Mouse (Mus musculus) stomach, postnatal 0 days (tissue): ENCODE measurements around the gene 6430571L13Rik. TPM values are rescaled to one million over a fixed set of nuclear protein-coding genes. Genes with fewer than 3 reads are reported as not detected.

Experiments used
- ATAC-seq: fragments of 200-750 bp; cut with Nextera tagmentation; 2 replicates; pipeline ENCODE4 v1.8.0; 2017; ENCODE audit not compliant: low FRiP score, low TSS enrichment
- DNase-seq: peaks from one replicate; pipeline ENCODE4 v3.0.0-alpha.2; 2016; ENCODE audit warnings: low spot score
- H3K27ac ChIP-seq: fragments of 300-500 bp; sonication (generic); replicated peaks from 2 replicates; pipeline ENCODE4 v1.5.1; 2014; ENCODE audit warnings: mild to moderate bottlenecking, control low read depth
- H3K27me3 ChIP-seq: fragments of 300-500 bp; sonication (generic); 2 replicates; pipeline ENCODE4 v1.6.1; 2014; ENCODE audit warnings: low read length; ENCODE audit not compliant: control insufficient read depth, insufficient read depth
- H3K36me3 ChIP-seq: fragments of 300-500 bp; sonication (generic); 2 replicates; pipeline ENCODE4 v1.6.1; 2014; ENCODE audit warnings: low read length, mixed read lengths; ENCODE audit not compliant: control insufficient read depth, insufficient read depth
- H3K4me1 ChIP-seq: fragments of 300-500 bp; sonication (generic); replicated peaks from 2 replicates; pipeline ENCODE4 v1.6.1; 2014; ENCODE audit warnings: antibody characterized with exemption; ENCODE audit not compliant: control insufficient read depth, insufficient read depth
- H3K4me2 ChIP-seq: fragments of 300-500 bp; sonication (generic); replicated peaks from 2 replicates; pipeline ENCODE4 v1.6.1; 2014; ENCODE audit warnings: low read depth, mild to moderate bottlenecking, control low read depth, moderate library complexity
- H3K4me3 ChIP-seq: fragments of 300-500 bp; sonication (generic); 2 replicates; pipeline ENCODE4 v1.5.1; 2014; ENCODE audit warnings: low read depth, low read length, control low read depth
- H3K9ac ChIP-seq: fragments of 300-500 bp; sonication (generic); 2 replicates; pipeline ENCODE4 v1.6.1; 2014; ENCODE audit warnings: mild to moderate bottlenecking, low read length, control low read depth, mixed read lengths
- H3K9me3 ChIP-seq: fragments of 300-500 bp; sonication (generic); 2 replicates; pipeline ENCODE4 v1.6.1; 2016; ENCODE audit warnings: low read length; ENCODE audit not compliant: control insufficient read depth
- CTCF ChIP-seq: IDR thresholded peaks from 2 replicates; pipeline ENCODE4 v1.5.1; 2016; ENCODE audit warnings: antibody characterized with exemption, low read depth, mild to moderate bottlenecking, moderate library complexity
- EP300 ChIP-seq: optimal IDR thresholded peaks from 2 replicates; pipeline ENCODE3; 2016; ENCODE audit warnings: antibody characterized with exemption
- WGBS: fragments of 180-500 bp; shearing (Covaris S2); extraction: QIAGEN DNeasy Blood & Tissue Kit; methylation state at CpG from one replicate; pipeline ENCODE4 v1.1.7; 2014; 5-methylcytosine and 5-hydroxymethylcytosine counted together
- polyA plus RNA-seq: library from polyadenylated mRNA; unstranded; fragments of >200 nt; fragmentation: Nextera tagmentation; extraction: Ambion mirVana; gene quantifications from 2 replicates; pipeline ENCODE4 v1.2.1, GENCODE M21; 2015

The 6430571L13Rik gene
- polyA plus RNA-seq, 1 experiment from 2014 or later: 0.73 TPM

DNA sequence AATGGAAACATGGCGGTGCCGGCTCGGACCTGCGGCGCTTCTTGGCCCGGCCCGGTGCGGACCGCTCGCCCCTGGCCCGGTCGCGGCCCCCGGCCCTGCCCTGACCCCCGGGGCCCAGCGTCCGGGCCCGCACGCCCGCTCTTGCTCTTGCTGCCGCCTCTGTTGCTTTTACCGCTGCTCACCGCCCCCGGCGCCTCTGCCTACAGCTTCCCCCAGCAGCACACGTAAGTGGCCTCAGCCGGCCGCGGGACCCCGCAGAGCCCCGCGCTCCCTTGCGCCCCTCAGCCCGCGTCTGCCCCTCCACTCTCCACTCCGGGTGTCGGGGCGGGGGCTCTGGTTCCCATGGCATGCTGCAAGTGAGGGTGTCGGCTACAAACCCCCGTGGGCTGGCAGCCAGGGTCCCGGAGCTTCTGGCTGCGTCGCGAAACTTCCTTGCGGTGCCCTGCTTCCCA, 59.7 kb downstream of the 6430571L13Rik start:
- WGBS: 2% methylated on average over 37 of the region's 45 CpGs
- peak overlapping the region; percentile 99 for H3K4me2 ChIP-seq
- peak overlapping the region; percentile 56 for H3K4me3 ChIP-seq
- DNase-seq (peak; percentile 17), ATAC-seq (0 out of 2 replicates have a peak, but pooled peaks have one; percentile 8)
- no peaks in the 10 kb centered on the region for H3K9me3 ChIP-seq
- H3K27ac ChIP-seq: no peak overlapping the region
- no peak for TF ChIP-seq EP300
- no peak for TF ChIP-seq CTCF
- 0 out of 2 replicates have a peak, but pooled peaks cover 3% of the 10 kb centered on the region for H3K4me1 ChIP-seq
- H3K9ac ChIP-seq: peak overlapping the region; percentile 43; the same call in 1 of the 2 replicates
- no peaks in the 10 kb centered on the region for H3K36me3 ChIP-seq
- H3K27me3 ChIP-seq: peaks cover 10% of the 10 kb centered on the region; the same call in 1 of the 2 replicates

DNA sequence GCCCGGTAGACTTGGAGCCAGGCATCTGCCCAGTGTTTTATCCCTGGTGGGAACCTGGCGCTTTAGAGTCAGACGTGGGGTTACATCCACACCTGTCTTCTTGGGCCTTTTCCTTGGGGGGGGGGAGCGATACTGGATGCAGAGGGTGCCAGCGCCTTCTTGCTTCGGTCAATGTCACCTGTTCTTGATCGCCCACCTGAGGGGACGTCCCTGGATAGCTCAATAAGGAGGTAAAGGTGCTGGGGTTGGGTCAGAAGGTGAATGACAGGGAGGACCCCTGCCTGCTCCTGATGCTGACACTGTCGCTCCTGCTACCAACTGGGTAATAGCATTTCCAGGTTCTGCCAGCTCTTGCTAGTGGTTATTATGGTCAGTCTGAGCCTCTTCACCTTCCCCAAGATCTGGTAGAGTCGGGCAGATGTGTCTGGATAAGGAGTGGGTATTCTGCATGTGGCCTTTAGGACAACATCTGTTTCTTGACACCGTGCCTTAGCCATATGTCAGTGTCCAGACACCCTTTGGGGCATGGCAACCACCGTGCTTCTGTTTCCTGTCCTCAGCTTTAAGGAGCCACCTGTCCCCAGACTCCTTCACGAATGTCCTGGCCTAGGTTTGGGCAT, 60.4 kb downstream of the 6430571L13Rik start:
- H3K9me3 ChIP-seq: no peaks in the 10 kb centered on the region
- DNase-seq (no peak), ATAC-seq (no peak)
- H3K36me3 ChIP-seq: no peaks in the 10 kb centered on the region
- whole genome bisulfite sequencing: 14% methylated on average over 13 of the region's 13 CpGs
- 0 out of 2 replicates have a peak, but pooled peaks cover 3% of the 10 kb centered on the region for H3K4me1 ChIP-seq
- no peak overlapping the region for H3K27ac ChIP-seq
- peak overlapping the region; percentile 56 for H3K4me3 ChIP-seq
- H3K27me3 ChIP-seq: peaks cover 10% of the 10 kb centered on the region; the same call in 1 of the 2 replicates
- H3K9ac ChIP-seq: no peak overlapping the region
- TF ChIP-seq CTCF (no peak), EP300 (no peak)
- peak overlapping the region; percentile 99 for H3K4me2 ChIP-seq

Other genes starting within 250 kb of the 6430571L13Rik start
- gene Dock3, start 108.7 kb upstream of the 6430571L13Rik start, polyA plus RNA-seq: 0.93 and 1.9 TPM in 2 replicates
- gene Mapkapk3, start 50.7 kb upstream of the 6430571L13Rik start, polyA plus RNA-seq: 32.0 and 37.4 TPM in 2 replicates
- 30.8 and 32.2 TPM in 2 replicates for gene Cish, start 44.6 kb upstream of the 6430571L13Rik start, polyA plus RNA-seq
- gene Hemk1, start 2.3 kb upstream of the 6430571L13Rik start, polyA plus RNA-seq: 5.3 and 6.7 TPM in 2 replicates
- 0.15 and 0.16 TPM in 2 replicates for gene Cacna2d2, start 59.0 kb downstream of the 6430571L13Rik start, polyA plus RNA-seq
- 41.9 and 43.2 TPM in 2 replicates for gene Tmem115, start 193.3 kb downstream of the 6430571L13Rik start, polyA plus RNA-seq
- gene Cyb561d2, start 201.6 kb downstream of the 6430571L13Rik start, polyA plus RNA-seq: 26.7 and 28.2 TPM in 2 replicates
- 24.8 and 24.9 TPM in 2 replicates for gene Nprl2, start 201.6 kb downstream of the 6430571L13Rik start, polyA plus RNA-seq
- 0.94 and 0.97 TPM in 2 replicates for gene Zmynd10, start 206.7 kb downstream of the 6430571L13Rik start, polyA plus RNA-seq
- 44.2 and 46.5 TPM in 2 replicates for gene Rassf1, start 211.0 kb downstream of the 6430571L13Rik start, polyA plus RNA-seq
- 44.9 and 48.7 TPM in 2 replicates for gene Tusc2, start 222.7 kb downstream of the 6430571L13Rik start, polyA plus RNA-seq
- 49.6 and 50.4 TPM in 2 replicates for gene Hyal2, start 227.3 kb downstream of the 6430571L13Rik start, polyA plus RNA-seq
- gene Hyal1, start 236.3 kb downstream of the 6430571L13Rik start, polyA plus RNA-seq: 7.2 and 8.0 TPM in 2 replicates
- 13.3 and 14.7 TPM in 2 replicates for gene Naa80, start 238.3 kb downstream of the 6430571L13Rik start, polyA plus RNA-seq
- 1.3 and 1.4 TPM in 2 replicates for gene Hyal3, start 240.2 kb downstream of the 6430571L13Rik start, polyA plus RNA-seq
- gene Ifrd2, start 247.0 kb downstream of the 6430571L13Rik start, polyA plus RNA-seq: 35.5 and 42.7 TPM in 2 replicates